Mouse (Mus musculus) liver, adult 2 months (tissue): ENCODE measurements around the gene Pkdcc.

Experiments
- CTCF ChIP-seq: fragments of 200-500 bp; IDR thresholded peaks from 2 replicates; pipeline ENCODE4 v1.5.1; 2011; ENCODE audit warnings: low read depth, low read length, control low read depth
- POLR2A ChIP-seq: fragments of 200-500 bp; IDR thresholded peaks from 2 replicates; pipeline ENCODE4 v1.6.1; 2011; ENCODE audit warnings: low read length, control low read depth; ENCODE audit not compliant: insufficient read depth; ENCODE audit errors: extremely low read depth

GRCm38 (mm10) chr17:83246090-83246489, 31.0 kb downstream of the Pkdcc start:
- TF ChIP-seq CTCF: no peak
- TF ChIP-seq POLR2A: no peak
